Mouse (Mus musculus) heart, embryonic 14.5 days (tissue): ENCODE results near the gene Opn1sw. TPM values are rescaled to one million over a fixed set of nuclear protein-coding genes. Genes with fewer than 3 reads are reported as not detected.

Source experiments
- ATAC-seq: fragments of 200-750 bp; cut with Nextera tagmentation; 2 replicates; pipeline ENCODE4 v1.8.0; 2017; ENCODE audit warnings: low read depth, moderate TSS enrichment; ENCODE audit not compliant: insufficient number of reproducible peaks, insufficient read depth, low FRiP score
- H3K27ac ChIP-seq, 2 experiments: fragments of 200-500 bp in 1 of 2; fragments of 300-500 bp in 1 of 2; sonication (generic) in 1 of 2; replicated peaks in 1 of 2; 2 replicates each; pipeline ENCODE4 v1.5.1; 2012 to 2014; ENCODE audit warnings: low read depth in 2 of 2, low read length in 2 of 2, control low read depth in 1 of 2, mild to moderate bottlenecking in 1 of 2, mixed read lengths in 1 of 2; ENCODE audit not compliant: control insufficient read depth in 1 of 2, insufficient read depth in 1 of 2
- H3K27me3 ChIP-seq: fragments of 300-500 bp; sonication (generic); 2 replicates; pipeline ENCODE4 v1.6.1; 2014; ENCODE audit warnings: mild to moderate bottlenecking, low read length, control low read depth; ENCODE audit not compliant: control insufficient read depth, insufficient read depth
- H3K36me3 ChIP-seq: fragments of 300-500 bp; sonication (generic); 2 replicates; pipeline ENCODE4 v1.6.1; 2014; ENCODE audit warnings: mild to moderate bottlenecking, control low read depth, low read length, mixed read lengths; ENCODE audit not compliant: control insufficient read depth, insufficient read depth
- H3K4me1 ChIP-seq, 2 experiments: fragments of 200-500 bp in 1 of 2; fragments of 300-500 bp in 1 of 2; sonication (generic) in 1 of 2; 2 replicates each; pipeline ENCODE4 v1.6.1; 2012 to 2014; ENCODE audit warnings: low read length in 2 of 2, control low read depth in 1 of 2, mixed read lengths in 1 of 2; ENCODE audit not compliant: control insufficient read depth in 2 of 2, insufficient read depth in 2 of 2
- H3K4me2 ChIP-seq: fragments of 300-500 bp; sonication (generic); 2 replicates; pipeline ENCODE4 v1.6.1; 2014; ENCODE audit warnings: mild to moderate bottlenecking, low read length
- H3K4me3 ChIP-seq, 2 experiments: fragments of 200-500 bp in 1 of 2; fragments of 300-500 bp in 1 of 2; sonication (generic) in 1 of 2; 2 replicates each; pipeline ENCODE4 v1.5.1; 2012 to 2014; ENCODE audit warnings: low read length in 2 of 2, mild to moderate bottlenecking in 2 of 2, control low read depth in 1 of 2, low read depth in 1 of 2, moderate library complexity in 1 of 2; ENCODE audit not compliant: control insufficient read depth in 1 of 2, insufficient read depth in 1 of 2
- H3K9ac ChIP-seq: fragments of 300-500 bp; sonication (generic); 2 replicates; pipeline ENCODE4 v1.6.1; 2014; ENCODE audit warnings: mild to moderate bottlenecking, low read length
- H3K9me3 ChIP-seq: fragments of 300-500 bp; sonication (generic); 2 replicates; pipeline ENCODE4 v1.6.1; 2016; ENCODE audit warnings: low read length, control low read depth; ENCODE audit not compliant: control insufficient read depth
- WGBS: fragments of 180-500 bp; shearing (Covaris S2); extraction: QIAGEN DNeasy Blood & Tissue Kit; methylation state at CpG from one replicate; pipeline ENCODE4 v1.1.7; 2014; 5-methylcytosine and 5-hydroxymethylcytosine counted together
- polyA plus RNA-seq: library from polyadenylated mRNA; unstranded; fragments of >200 nt; fragmentation: Nextera tagmentation; extraction: Ambion mirVana; gene quantifications from 2 replicates; pipeline ENCODE4 v1.2.1, GENCODE M21; 2014

The Opn1sw gene
- polyA plus RNA-seq, 1 experiment from 2014 or later = 1.1 TPM

- H3K9ac ChIP-seq = peak overlapping the region; percentile 14; the same call in 1 of the 2 replicates
- H3K27me3 ChIP-seq = no peaks in the 10 kb centered on the region
- H3K36me3 ChIP-seq = peaks cover 65% of the 10 kb centered on the region
- ATAC-seq = peak; percentile 57; the same call in 1 of the 2 replicates
- H3K4me3 ChIP-seq = no peak overlapping the region; a peak in 1 of 4 replicates
- H3K27ac ChIP-seq = peak overlapping the region; percentile 79 to 86
- H3K9me3 ChIP-seq = no peaks in the 10 kb centered on the region
- H3K4me1 ChIP-seq = peaks cover 5 to 32% of the 10 kb centered on the region in 2 experiments
- peak overlapping the region; percentile 47 for H3K4me2 ChIP-seq
- WGBS = 28% methylated on average over 6 of the region's 6 CpGs
Observed at GRCm38 (mm10) chr6:29360211-29360610, 28.1 kb downstream of the Opn1sw start.

GRCm38 (mm10) chr6:29359386-29359785 is 28.9 kb downstream of the Opn1sw start:
- Histone ChIP-seq H3K27me3 (no peaks in the 10 kb centered on the region), H3K27ac (peak overlapping the region; percentile 54 to 86; a peak in 3 of 4 replicates), H3K4me3 (no peak overlapping the region), H3K4me2 (peak overlapping the region; percentile 47), H3K4me1 (peaks cover 7 to 32% of the 10 kb centered on the region in 2 experiments), H3K9ac (peak overlapping the region; percentile 14; the same call in 1 of the 2 replicates), H3K36me3 (peaks cover 61% of the 10 kb centered on the region), H3K9me3 (no peaks in the 10 kb centered on the region)
- 80% methylated on average over 3 of the region's 3 CpGs for WGBS
- no peak for ATAC-seq

GRCm38 (mm10) chr6:29352816-29353215 is 35.5 kb downstream of the Opn1sw start:
- Histone ChIP-seq H3K9me3 (no peaks in the 10 kb centered on the region), H3K9ac (peak overlapping the region; percentile 26), H3K4me1 (peaks cover 12 to 53% of the 10 kb centered on the region in 2 experiments), H3K4me2 (peak overlapping the region; percentile 53), H3K27me3 (no peaks in the 10 kb centered on the region), H3K4me3 (peak overlapping the region in 1 of 2 experiments; percentile 2; a peak in 1 of 4 replicates), H3K27ac (peak overlapping the region; percentile 44 to 73), H3K36me3 (peaks cover 19% of the 10 kb centered on the region)
- 5% methylated on average over 5 of the region's 5 CpGs for WGBS
- ATAC-seq = no peak

GRCm38 (mm10) chr6:29351613-29352012 is 36.7 kb downstream of the Opn1sw start:
- no peaks in the 10 kb centered on the region for H3K27me3 ChIP-seq
- no peaks in the 10 kb centered on the region for H3K9me3 ChIP-seq
- H3K9ac ChIP-seq = no peak overlapping the region
- peaks cover 7% of the 10 kb centered on the region for H3K36me3 ChIP-seq
- ATAC-seq = no peak
- no peak overlapping the region for H3K27ac ChIP-seq
- no peak overlapping the region for H3K4me2 ChIP-seq
- H3K4me1 ChIP-seq = peaks cover 12 to 50% of the 10 kb centered on the region in 2 experiments
- no peak overlapping the region for H3K4me3 ChIP-seq

- peak overlapping the region; percentile 82 to 88 for H3K27ac ChIP-seq
- peak; percentile 43 for ATAC-seq
- 0% methylated on average over 15 of the region's 15 CpGs for WGBS
Observed at GRCm38 (mm10) chr6:29348371-29348724, 39.9 kb downstream of the Opn1sw start.

GRCm38 (mm10) chr6:29347665-29348370 is 40.5 kb downstream of the Opn1sw start, which contains the start of gene Calu:
Gene Calu (plus strand): TSS chr6:29348069.
- no peaks in the 10 kb centered on the region for H3K36me3 ChIP-seq
- peak within 1 kb of the TSS; percentile 75 for H3K4me2 ChIP-seq
- WGBS = under 1% methylated on average over 55 of the region's 55 CpGs
- H3K4me3 ChIP-seq = peak within 1 kb of the TSS; percentile 81 to 88
- H3K4me1 ChIP-seq = peaks cover 6 to 34% of the 10 kb centered on the region in 2 experiments
- peak within 1 kb of the TSS; percentile 89 for H3K9ac ChIP-seq
- no peaks in the 10 kb centered on the region for H3K27me3 ChIP-seq
- H3K9me3 ChIP-seq = no peaks in the 10 kb centered on the region
- peak; percentile 99 for ATAC-seq
- H3K27ac ChIP-seq = peak within 1 kb of the TSS; percentile 82 to 98

More at GRCm38 (mm10) chr6:29348371-29348724, 39.9 kb downstream of the Opn1sw start:
- no peaks in the 10 kb centered on the region for H3K9me3 ChIP-seq
- peak overlapping the region; percentile 75 for H3K4me2 ChIP-seq
- H3K27me3 ChIP-seq = no peaks in the 10 kb centered on the region
- H3K4me1 ChIP-seq = peaks cover 9 to 39% of the 10 kb centered on the region in 2 experiments
- H3K9ac ChIP-seq = peak overlapping the region; percentile 89
- H3K4me3 ChIP-seq = peak overlapping the region; percentile 81 to 88
- no peaks in the 10 kb centered on the region for H3K36me3 ChIP-seq

- 42% methylated on average over 7 of the region's 7 CpGs for WGBS
- H3K4me1 ChIP-seq = peaks cover 3 to 27% of the 10 kb centered on the region in 2 experiments; a peak in 3 of 4 replicates
- H3K9me3 ChIP-seq = no peaks in the 10 kb centered on the region
- peak overlapping the region; percentile 69 to 81 for H3K4me3 ChIP-seq
- H3K27ac ChIP-seq = peak overlapping the region; percentile 80 to 98
- peak overlapping the region; percentile 66 for H3K9ac ChIP-seq
- no peak for ATAC-seq
- no peaks in the 10 kb centered on the region for H3K27me3 ChIP-seq
- peak overlapping the region; percentile 66 for H3K4me2 ChIP-seq
- H3K36me3 ChIP-seq = no peaks in the 10 kb centered on the region
Observed at GRCm38 (mm10) chr6:29347189-29347588, 41.1 kb downstream of the Opn1sw start.
